Mouse (Mus musculus): ENCODE data around the gene Jph2. TPM values are rescaled to one million over a fixed set of nuclear protein-coding genes. Genes with fewer than 3 reads are reported as not detected.

The Jph2 gene
- polyA plus RNA-seq, 1 experiment = 0.13 TPM

DNA sequence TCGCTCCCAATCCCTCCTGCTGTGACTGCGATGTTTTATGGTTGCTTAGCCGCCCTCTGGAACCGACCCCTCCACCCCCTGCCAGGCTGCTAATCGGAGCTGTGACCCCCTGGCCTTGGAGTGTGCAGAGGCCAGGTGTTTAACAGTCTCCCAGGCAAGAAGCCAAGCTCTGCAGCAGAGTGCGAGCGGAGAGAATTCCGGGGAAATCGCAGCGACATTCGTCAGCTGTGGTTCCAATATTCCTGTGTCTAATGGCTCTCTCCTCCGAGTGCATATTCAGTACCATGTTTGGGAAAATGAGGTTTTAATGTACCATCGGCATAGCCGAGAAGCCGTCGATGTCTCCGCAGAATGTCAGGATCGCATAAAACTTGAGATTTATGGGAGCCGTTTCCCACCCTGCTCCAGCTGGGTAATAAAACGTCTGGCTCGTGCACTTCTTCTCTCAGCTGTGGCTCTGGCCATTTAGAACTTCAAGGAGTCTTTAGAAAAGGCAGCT lies 108.9 kb downstream of the Jph2 start:
- TF ChIP-seq GATA1 (IDR thresholded peaks at IDR 0.05; ENCODE audit: borderline replicate concordance, low read length) (no peak), FLI1 (IDR thresholded peaks at IDR 0.05; ENCODE audit: low read length) (no peak)
- Histone ChIP-seq H3K27me3 (replicated peaks) (peaks cover 83% of the 10 kb centered on the region), H3K36me3 (replicated peaks; ENCODE audit: low read length) (no peaks in the 10 kb centered on the region), H3K9me3 (peaks cover 14% of the 10 kb centered on the region), H3K4me1 (peaks cover 3% of the 10 kb centered on the region; the same call in 1 of the 2 replicates), H3K4me3 (replicated peaks) (no peak overlapping the region)

Other genes starting within 250 kb of the Jph2 start
- gene Tox2, start 194.9 kb downstream of the Jph2 start, polyA plus RNA-seq (2012; ENCODE audit: insufficient read depth, low replicate concordance) = 4.5 and 36.8 TPM in 2 replicates
- gene Oser1, start 26.7 kb upstream of the Jph2 start, polyA plus RNA-seq (2012; ENCODE audit: insufficient read depth, low replicate concordance) = 2.4 and 3.5 TPM in 2 replicates
- 0.47 TPM in 1 of 2 replicates, not detected in the other for gene Gdap1l1, start 40.5 kb upstream of the Jph2 start, polyA plus RNA-seq (2012; ENCODE audit: insufficient read depth, low replicate concordance)
- 0.68 and 1.1 TPM in 2 replicates for gene Fitm2, start 74.6 kb upstream of the Jph2 start, polyA plus RNA-seq (2012; ENCODE audit: insufficient read depth, low replicate concordance)
- gene R3hdml, start 94.3 kb upstream of the Jph2 start, polyA plus RNA-seq (2012; ENCODE audit: insufficient read depth, low replicate concordance) = not detected in 2 replicates
- 0.08 TPM in 1 of 2 replicates, not detected in the other for gene Hnf4a, start 108.8 kb upstream of the Jph2 start, polyA plus RNA-seq (2012; ENCODE audit: insufficient read depth, low replicate concordance)
- gene Ttpal, start 204.3 kb upstream of the Jph2 start, polyA plus RNA-seq (2012; ENCODE audit: insufficient read depth, low replicate concordance) = 5.6 and 12.6 TPM in 2 replicates
- 8.6 and 31.2 TPM in 2 replicates for gene Serinc3, start 247.1 kb upstream of the Jph2 start, polyA plus RNA-seq (2012; ENCODE audit: insufficient read depth, low replicate concordance)

Data from megakaryocyte, embryonic 14.5 days (primary cell).